Mouse (Mus musculus): ENCODE measurements around the gene Bsdc1. TPM values are rescaled to one million over a fixed set of nuclear protein-coding genes. Genes with fewer than 3 reads are reported as not detected.

Gene Bsdc1
- polyA plus RNA-seq, 1 experiment: not detected

- 81% methylated on average over 24 of the region's 24 CpGs for WGBS
- Histone ChIP-seq H3K4me3 (ENCODE audit: insufficient read depth, low read depth, low read length) (no peak overlapping the region), H3K27ac (ENCODE audit: insufficient read depth, low read depth, low read length) (no peak overlapping the region), H3K4me1 (ENCODE audit: control insufficient read depth, insufficient read depth, low read length) (peaks cover 8% of the 10 kb centered on the region)
- no peak for TF ChIP-seq POLR2A (IDR thresholded peaks at IDR 0.05; ENCODE audit: insufficient read depth, low read depth, low read length)
- TF ChIP-seq CTCF (IDR thresholded peaks at IDR 0.05; ENCODE audit: insufficient read depth, low read depth, low read length): no peak
Observed at GRCm38 (mm10) chr4:129463097-129464059, 2.0 kb downstream of the Bsdc1 start.

GRCm38 (mm10) chr4:129464286-129464815 is 3.0 kb downstream of the Bsdc1 start:
- peaks cover 8% of the 10 kb centered on the region for H3K4me1 ChIP-seq (ENCODE audit: control insufficient read depth, insufficient read depth, low read length)
- 76% methylated on average over 4 of the region's 4 CpGs for WGBS
- TF ChIP-seq CTCF (IDR thresholded peaks at IDR 0.05; ENCODE audit: insufficient read depth, low read depth, low read length) (no peak), POLR2A (IDR thresholded peaks at IDR 0.05; ENCODE audit: insufficient read depth, low read depth, low read length) (no peak)
- no peak overlapping the region for H3K4me3 ChIP-seq (ENCODE audit: insufficient read depth, low read depth, low read length)
- no peak overlapping the region for H3K27ac ChIP-seq (ENCODE audit: insufficient read depth, low read depth, low read length)

- Histone ChIP-seq H3K27ac (ENCODE audit: insufficient read depth, low read depth, low read length) (no peak overlapping the region), H3K4me1 (ENCODE audit: control insufficient read depth, insufficient read depth, low read length) (no peaks in the 10 kb centered on the region; the same call in 1 of the 2 replicates), H3K4me3 (ENCODE audit: insufficient read depth, low read depth, low read length) (no peak overlapping the region)
- TF ChIP-seq CTCF (IDR thresholded peaks at IDR 0.05; ENCODE audit: insufficient read depth, low read depth, low read length) (no peak), POLR2A (IDR thresholded peaks at IDR 0.05; ENCODE audit: insufficient read depth, low read depth, low read length) (no peak)
- WGBS: 92% methylated on average over 11 of the region's 11 CpGs
Observed at GRCm38 (mm10) chr4:129476047-129476446, 14.7 kb downstream of the Bsdc1 start.

GRCm38 (mm10) chr4:129479863-129480262 is 18.5 kb downstream of the Bsdc1 start:
- H3K27ac ChIP-seq (ENCODE audit: insufficient read depth, low read depth, low read length): no peak overlapping the region
- no peak overlapping the region for H3K4me3 ChIP-seq (ENCODE audit: insufficient read depth, low read depth, low read length)
- TF ChIP-seq POLR2A (IDR thresholded peaks at IDR 0.05; ENCODE audit: insufficient read depth, low read depth, low read length) (no peak), CTCF (IDR thresholded peaks at IDR 0.05; ENCODE audit: insufficient read depth, low read depth, low read length) (no peak)
- H3K4me1 ChIP-seq (ENCODE audit: control insufficient read depth, insufficient read depth, low read length): no peaks in the 10 kb centered on the region; the same call in 1 of the 2 replicates
- WGBS: 90% methylated on average over 3 of the region's 3 CpGs

GRCm38 (mm10) chr4:129481090-129481489 is 19.7 kb downstream of the Bsdc1 start:
- 88% methylated on average over 1 of the region's 1 CpGs for WGBS
- no peak for TF ChIP-seq CTCF (IDR thresholded peaks at IDR 0.05; ENCODE audit: insufficient read depth, low read depth, low read length)
- TF ChIP-seq POLR2A (IDR thresholded peaks at IDR 0.05; ENCODE audit: insufficient read depth, low read depth, low read length): no peak
- H3K4me3 ChIP-seq (ENCODE audit: insufficient read depth, low read depth, low read length): no peak overlapping the region
- no peak overlapping the region for H3K27ac ChIP-seq (ENCODE audit: insufficient read depth, low read depth, low read length)
- H3K4me1 ChIP-seq (ENCODE audit: control insufficient read depth, insufficient read depth, low read length): no peaks in the 10 kb centered on the region; the same call in 1 of the 2 replicates

- Histone ChIP-seq H3K4me1 (ENCODE audit: control insufficient read depth, insufficient read depth, low read length) (peaks cover 19% of the 10 kb centered on the region), H3K27ac (ENCODE audit: insufficient read depth, low read depth, low read length) (no peak within 1 kb of the TSS), H3K4me3 (ENCODE audit: insufficient read depth, low read depth, low read length) (peak within 1 kb of the TSS; percentile 29)
- 15% methylated on average over 70 of the region's 70 CpGs for WGBS
- no peak for TF ChIP-seq POLR2A (IDR thresholded peaks at IDR 0.05; ENCODE audit: insufficient read depth, low read depth, low read length)
- TF ChIP-seq CTCF (IDR thresholded peaks at IDR 0.05; ENCODE audit: insufficient read depth, low read depth, low read length): no peak
Observed at GRCm38 (mm10) chr4:129490972-129491880, 29.8 kb downstream of the Bsdc1 start, which contains the start of the genes Tssk3 and Fam229a. Tssk3 (minus strand) TSS chr4:129491022. Fam229a (plus strand) TSS chr4:129491190.

- TF ChIP-seq POLR2A (IDR thresholded peaks at IDR 0.05; ENCODE audit: insufficient read depth, low read depth, low read length) (no peak), CTCF (IDR thresholded peaks at IDR 0.05; ENCODE audit: insufficient read depth, low read depth, low read length) (no peak)
- Histone ChIP-seq H3K4me3 (ENCODE audit: insufficient read depth, low read depth, low read length) (no peak overlapping the region), H3K27ac (ENCODE audit: insufficient read depth, low read depth, low read length) (no peak overlapping the region), H3K4me1 (ENCODE audit: control insufficient read depth, insufficient read depth, low read length) (peaks cover 27% of the 10 kb centered on the region)
- 69% methylated on average over 7 of the region's 7 CpGs for WGBS
Observed at GRCm38 (mm10) chr4:129494681-129495080, 33.3 kb downstream of the Bsdc1 start.
